Mouse (Mus musculus): ENCODE results near the gene Tmem45a2.
"Not testable (repeated sequence)": the region's sequence is repeated elsewhere in the genome, so short reads cannot be mapped to it uniquely, and the experiment has no call there.

Tmem45a2 gene

GRCm38 (mm10) chr16:57071132-57071639 lies at the start of gene Tmem45a2:
Gene Tmem45a2 (minus strand): TSS chr16:57071372.
- DNase-seq: no peak

GRCm38 (mm10) chr16:57117562-57117961 lies 46.4 kb upstream of the Tmem45a2 start:
- no peak for DNase-seq

GRCm38 (mm10) chr16:57116066-57116465 lies 44.9 kb upstream of the Tmem45a2 start:
- no peak for DNase-seq

GRCm38 (mm10) chr16:57106185-57106960 lies 35.2 kb upstream of the Tmem45a2 start:
- DNase-seq: no peak

- no peak for DNase-seq
These were observed 30.0 kb upstream of the Tmem45a2 start for GRCm38 (mm10) chr16:57101174-57101573.

GRCm38 (mm10) chr16:57099572-57100237 lies 28.5 kb upstream of the Tmem45a2 start:
- no peak for DNase-seq

- no peak for DNase-seq
These were observed 27.4 kb upstream of the Tmem45a2 start for GRCm38 (mm10) chr16:57098468-57099144.

GRCm38 (mm10) chr16:57092911-57093605 lies 21.9 kb upstream of the Tmem45a2 start:
- no peak for DNase-seq

GRCm38 (mm10) chr16:57092460-57092859 lies 21.3 kb upstream of the Tmem45a2 start:
- DNase-seq: peak; percentile 51

- no peak for DNase-seq
These were observed 8.4 kb upstream of the Tmem45a2 start for GRCm38 (mm10) chr16:57079577-57079976.

GRCm38 (mm10) chr16:57075986-57076385 lies 4.8 kb upstream of the Tmem45a2 start:
- no peak for DNase-seq

GRCm38 (mm10) chr16:57062045-57062444 lies 9.1 kb downstream of the Tmem45a2 start:
- no peak for DNase-seq

GRCm38 (mm10) chr16:57056995-57057394 lies 14.2 kb downstream of the Tmem45a2 start:
- DNase-seq: no peak

- no peak for DNase-seq
These were observed 21.2 kb downstream of the Tmem45a2 start for GRCm38 (mm10) chr16:57049974-57050373.

GRCm38 (mm10) chr16:57038600-57038999 lies 32.6 kb downstream of the Tmem45a2 start:
- DNase-seq: no peak

- no peak for DNase-seq
These were observed 40.9 kb downstream of the Tmem45a2 start for GRCm38 (mm10) chr16:57030150-57030885.

GRCm38 (mm10) chr16:56998283-56998682 lies 72.9 kb downstream of the Tmem45a2 start:
- DNase-seq: not testable (repeated sequence)
